Mouse (Mus musculus) thymus, postnatal 25 days (tissue): ENCODE measurements around the gene Cyp26a1.

Source experiments
- DNase-seq: peaks from one replicate; pipeline ENCODE4 v3.0.0; 2022

Cyp26a1 gene

DNA sequence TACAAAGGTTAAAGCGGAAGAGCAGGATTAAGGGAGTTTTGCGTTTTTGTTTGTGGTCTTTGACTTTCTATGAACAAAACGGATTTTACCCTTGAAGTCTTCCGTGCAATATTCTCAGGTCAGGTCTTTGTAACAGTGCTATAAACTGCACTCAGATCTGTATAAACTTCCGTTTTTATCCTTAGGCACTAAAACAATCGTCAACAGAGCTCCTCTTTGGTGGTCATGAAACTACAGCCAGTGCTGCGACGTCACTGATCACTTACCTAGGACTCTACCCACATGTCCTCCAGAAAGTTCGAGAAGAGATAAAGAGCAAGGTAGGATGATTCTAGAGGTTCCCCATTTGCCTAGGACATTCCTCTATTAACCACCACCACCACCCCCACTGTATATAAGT is 2.1 kb downstream of the Cyp26a1 start:
- no peak for DNase-seq

DNA sequence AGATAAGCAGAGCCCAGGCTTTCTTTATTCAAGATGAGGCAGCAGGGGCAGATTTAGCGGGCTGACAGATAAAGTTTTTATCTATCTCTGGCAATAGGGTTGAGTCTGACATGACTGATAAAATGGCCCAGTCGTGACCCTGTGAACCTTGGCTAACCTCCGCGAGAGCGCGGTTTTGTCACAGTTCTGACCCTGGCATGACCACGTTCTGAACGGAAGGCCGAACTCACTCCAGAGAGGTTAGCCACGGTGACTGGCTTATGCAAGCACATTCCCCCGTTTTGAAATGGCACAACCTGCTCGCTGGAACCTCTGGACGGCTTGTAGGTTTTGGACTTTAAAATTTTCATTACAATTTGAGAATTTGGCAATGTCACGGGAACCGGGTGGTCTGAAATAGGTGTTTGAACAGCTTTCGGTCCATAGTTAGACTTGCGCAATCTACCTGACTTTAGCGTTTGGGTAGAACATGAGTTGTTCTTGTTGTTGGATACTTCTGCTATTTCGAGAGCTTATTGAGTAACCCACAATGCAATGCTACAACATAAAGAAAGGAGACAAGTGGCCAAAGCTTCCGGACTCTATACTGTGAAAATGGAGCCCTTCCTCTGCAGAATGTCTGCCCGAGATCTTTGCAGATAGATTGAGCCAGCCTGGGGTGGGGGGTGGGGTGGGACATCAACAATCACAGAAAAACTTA is 4.9 kb downstream of the Cyp26a1 start:
- DNase-seq, result no peak

DNA sequence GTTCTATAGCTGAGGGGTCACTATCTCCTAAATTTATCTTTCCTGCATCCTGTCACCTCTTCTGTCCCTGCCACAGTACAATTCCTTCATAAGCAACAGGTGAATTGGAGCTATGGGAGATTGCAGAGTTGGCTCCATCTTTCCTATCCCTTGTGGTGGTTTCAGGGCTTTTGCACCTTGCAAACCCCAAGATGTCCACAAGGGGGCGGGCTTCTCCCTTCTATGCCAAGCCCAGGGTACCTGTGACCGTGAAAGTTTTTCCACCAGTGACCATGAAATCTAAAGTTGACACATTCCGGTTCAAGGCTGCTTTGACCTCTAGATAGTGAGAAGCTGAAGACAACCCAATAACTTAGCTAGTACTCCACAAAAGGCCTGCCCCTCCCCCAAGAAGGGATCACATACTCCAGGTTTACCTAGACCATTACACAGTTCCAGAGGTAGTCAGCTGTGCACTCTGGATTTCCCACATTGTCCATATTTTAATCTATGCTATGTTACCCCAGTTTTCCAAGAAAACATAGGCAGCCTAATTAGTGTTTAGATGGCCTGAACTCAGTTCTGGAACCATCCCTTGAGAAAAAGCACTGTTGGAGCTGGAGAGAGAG is 6.4 kb downstream of the Cyp26a1 start:
- DNase-seq, result peak; percentile 64

DNA sequence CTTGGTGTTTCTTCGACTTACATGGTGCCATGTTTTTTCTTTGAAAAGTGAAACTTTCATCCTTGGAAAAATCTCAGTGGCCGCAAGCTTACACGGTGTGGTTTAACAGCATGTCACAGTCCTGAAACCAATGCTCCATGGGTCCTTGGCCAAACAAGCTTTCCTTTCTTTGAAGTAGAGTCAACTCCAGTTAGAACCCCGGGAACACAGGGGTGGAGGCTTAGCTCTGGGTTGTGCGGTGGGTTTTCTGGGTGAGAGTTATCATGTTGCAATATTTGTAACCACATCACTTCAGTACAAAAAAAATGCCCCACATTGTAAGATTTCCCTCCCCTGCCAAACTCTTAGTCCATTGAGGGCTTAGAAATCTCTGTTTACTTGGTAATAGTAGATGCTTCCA is 8.1 kb downstream of the Cyp26a1 start:
- no peak for DNase-seq

DNA sequence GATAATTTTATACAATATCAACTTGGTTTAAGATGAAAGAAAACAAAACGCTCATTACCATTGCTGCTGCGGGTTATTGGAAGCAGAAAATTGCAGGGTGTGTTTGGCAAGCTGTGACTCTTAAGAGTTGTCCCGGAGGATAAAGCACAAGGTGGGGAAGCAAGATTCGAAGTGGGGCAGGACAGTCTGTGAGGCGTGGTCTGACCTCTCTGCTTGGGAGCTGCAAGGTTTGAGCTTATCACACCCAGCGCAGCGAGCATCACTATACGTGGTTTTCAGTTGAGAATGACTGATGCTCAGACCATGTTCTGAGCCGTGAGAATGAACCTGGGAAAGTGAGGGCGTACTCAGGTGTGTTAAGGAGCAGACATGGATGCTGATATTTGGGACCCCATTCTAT is 17.1 kb downstream of the Cyp26a1 start:
- no peak for DNase-seq

DNA sequence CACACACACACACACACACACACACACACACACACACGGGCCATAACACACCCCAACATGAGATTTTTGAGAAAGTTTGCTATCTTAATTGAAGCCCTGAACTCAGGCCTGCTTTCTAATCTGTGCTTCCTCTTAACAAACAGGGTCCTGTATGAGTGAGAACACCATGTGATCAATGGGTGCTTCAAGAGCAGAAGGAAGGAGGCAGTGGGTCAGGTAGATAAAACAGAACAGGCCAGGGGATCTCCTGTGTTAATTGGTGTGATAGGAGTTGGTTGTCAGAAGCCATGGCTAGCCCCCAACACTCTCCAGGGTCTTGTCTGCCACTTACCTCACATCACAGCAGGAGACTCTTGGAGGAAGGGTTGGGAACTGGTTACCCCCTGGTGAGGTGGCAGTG is 18.4 kb downstream of the Cyp26a1 start:
- no peak for DNase-seq

DNA sequence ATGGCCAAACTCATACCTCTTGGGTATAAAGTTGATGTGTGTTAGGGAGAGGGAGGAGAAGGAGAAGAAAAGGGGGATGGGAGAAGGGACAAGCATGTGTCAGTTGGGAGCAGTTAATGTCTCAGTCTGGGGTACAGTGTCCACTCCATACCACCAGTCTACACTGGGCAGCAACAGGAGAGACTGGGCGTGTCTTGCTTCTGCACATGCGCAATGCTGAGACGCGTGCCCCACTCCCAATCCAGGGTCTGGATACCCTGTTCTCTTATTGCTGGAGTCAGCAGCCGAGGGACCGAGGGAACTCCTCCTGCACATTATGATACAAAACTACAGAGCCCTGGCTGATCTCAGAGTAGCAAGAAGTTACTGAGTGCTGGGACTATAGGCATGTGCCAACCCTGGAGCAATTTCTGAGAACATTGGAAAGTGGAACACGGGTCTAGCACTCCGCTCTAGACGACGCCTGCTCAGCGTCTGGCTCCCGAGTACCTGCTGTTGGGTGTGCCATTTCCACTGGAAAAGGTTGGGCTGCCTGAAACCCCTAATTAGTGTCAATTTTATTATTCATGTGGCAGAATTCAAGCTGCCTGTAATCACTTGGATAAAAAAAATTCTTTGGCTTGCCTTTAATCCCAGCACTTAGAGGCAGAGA is 19.1 kb downstream of the Cyp26a1 start:
- no peak for DNase-seq

DNA sequence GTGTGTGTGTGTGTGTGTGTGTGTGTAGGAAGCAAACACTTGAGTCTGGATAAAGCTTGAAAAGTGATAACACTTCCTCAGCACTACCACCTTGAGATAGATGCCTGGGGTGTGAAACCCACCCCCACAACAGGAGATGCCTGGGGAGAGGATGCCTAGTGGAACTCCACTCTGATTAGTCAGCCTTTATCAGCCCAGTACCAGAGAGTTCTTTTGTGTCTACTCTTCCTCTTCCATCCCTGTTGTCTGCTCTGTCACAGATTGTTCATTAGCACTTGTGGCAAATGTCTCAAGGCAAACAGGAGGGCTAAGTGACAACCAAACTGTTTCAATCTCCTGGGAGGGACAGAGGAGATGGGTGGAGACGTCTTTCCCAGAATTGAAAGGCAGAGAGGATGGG is 21.6 kb downstream of the Cyp26a1 start:
- no peak for DNase-seq

DNA sequence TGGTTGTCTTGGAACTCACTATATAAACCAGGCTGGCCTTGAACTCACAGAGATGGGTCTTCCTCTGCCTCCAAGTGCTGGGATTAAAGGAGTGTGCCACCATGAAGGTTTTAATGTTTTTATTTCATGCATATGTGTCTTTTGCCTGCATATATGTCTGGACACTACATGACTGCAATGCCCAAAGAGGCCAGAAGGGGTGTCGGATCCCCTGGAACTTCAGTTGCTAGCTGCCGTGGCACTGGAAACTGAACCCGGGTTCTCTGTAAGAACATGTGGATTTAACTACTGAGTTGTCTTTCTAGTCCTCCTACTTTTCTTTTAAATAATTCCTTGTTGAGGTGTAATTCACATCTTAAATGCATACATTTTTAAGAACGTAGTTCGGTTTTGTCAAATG is 27.0 kb downstream of the Cyp26a1 start:
- DNase-seq, result no peak

DNA sequence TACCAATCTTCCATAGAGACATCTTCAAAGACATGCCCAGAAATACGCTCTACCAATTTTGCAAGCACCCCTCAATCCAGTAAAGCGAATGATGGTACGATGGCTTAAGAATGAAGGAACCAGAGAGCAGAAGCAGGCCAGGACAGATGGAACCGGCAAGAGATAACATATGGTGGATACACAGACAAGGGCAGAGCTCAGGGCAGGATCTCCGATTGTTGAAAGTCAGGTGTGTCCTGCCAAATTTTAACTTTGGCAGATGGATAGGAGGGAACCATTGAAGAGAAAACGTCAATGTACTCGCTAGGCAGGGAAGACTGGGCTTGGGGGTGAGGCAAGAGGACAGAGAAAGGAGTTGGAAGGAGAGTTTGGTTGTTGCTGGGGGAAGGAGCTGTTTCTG is 29.0 kb downstream of the Cyp26a1 start:
- DNase-seq, result no peak

DNA sequence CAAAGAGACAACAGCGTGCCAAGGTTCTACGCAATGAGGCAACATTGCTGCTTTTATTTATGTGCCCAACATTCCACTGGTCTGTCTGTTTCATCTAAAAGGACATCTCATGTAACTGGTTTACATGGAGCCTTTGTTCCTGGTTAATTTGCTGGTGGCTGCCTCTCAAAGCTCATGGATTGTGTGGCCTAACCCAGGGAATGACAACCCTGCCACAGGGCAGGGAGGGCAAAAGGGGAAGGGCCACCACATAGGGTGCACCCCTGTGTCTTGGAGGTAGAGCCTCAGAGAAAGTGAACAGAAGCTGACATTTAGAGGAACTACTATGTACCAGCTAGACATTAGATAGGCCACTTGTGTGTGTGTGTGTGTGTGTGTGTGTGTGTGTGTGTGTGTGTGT is 29.8 kb downstream of the Cyp26a1 start:
- no peak for DNase-seq

DNA sequence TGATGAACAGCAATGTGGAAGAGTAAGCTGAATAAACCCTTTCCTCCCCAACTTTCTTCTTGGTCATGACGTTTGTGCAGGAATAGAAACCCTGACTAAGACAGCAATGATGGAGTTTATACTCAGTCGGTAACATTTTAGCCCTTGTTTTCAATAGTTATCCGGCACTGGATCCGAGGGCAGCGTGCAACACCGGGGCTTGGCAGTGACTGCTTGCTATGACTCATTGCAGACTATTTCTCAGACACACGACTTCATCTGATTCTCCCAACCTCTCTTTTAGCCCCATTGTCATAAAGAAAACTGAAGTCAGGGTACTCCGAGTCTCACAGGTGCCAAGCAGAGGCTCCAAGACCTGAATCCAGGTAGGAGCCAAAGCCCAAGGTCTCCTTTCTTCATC is 37.8 kb downstream of the Cyp26a1 start:
- no peak for DNase-seq

DNA sequence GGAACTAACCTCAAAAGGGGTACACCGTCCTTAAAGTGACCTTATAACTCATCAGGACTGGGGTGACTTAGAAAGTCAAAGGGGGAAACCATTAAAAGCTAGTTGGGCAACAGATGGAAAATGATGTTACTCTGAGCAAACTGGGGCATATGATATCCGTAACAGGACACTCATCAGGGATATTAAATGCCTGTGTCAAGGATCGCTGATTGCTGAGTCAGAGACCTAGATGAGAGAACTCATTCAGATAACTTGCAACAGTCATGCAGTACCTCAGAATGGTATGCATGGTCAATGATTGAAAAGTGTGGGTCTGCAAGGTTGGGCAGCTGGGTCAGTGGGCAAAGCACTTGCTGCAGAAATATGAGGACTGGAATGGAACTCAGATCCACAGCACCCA is 41.0 kb downstream of the Cyp26a1 start:
- DNase-seq, result no peak

DNA sequence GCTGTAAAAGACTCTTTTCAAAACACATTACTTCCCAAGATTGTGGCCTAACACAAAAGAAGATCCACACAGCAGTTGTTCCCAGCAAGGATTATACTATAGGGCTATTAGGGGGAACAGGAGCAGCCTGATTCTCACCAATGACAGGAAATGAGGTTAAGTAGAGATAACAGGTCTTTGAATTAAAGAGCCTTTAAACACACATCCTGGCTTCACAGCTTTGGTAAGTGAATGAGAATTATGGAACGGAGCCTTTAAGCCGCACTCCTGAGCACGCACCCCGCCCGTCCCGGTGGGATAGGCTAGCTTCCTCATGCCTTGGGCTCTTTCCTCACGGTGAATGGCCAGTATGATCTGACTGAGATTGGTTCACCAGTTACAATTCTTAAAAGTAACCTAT is 42.4 kb downstream of the Cyp26a1 start:
- peak; percentile 5 for DNase-seq
